Mouse (Mus musculus): Measurements from ENCODE around the gene Zfp503.

DNA sequence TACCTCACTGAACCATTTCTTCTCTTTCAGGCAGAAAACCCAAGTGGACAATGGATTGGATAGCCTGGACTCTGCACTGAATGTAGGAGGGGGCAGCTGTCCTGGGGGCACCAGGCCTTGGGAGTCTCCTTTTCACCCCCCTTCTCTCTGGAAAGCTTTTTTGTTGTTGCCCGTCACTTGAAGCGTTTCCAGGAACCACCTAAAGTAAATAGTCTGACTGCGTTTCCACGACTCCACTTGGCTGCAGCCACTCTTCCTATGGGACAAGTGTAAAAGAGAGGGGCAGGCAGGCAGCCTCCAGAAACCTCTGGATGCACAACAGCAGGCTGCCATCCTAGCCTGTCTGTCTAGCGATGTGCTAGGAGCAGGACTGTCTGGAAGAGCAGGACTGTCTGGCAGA is 27.6 kb upstream of the Zfp503 start:
- TF ChIP-seq CTCF (IDR thresholded peaks at IDR 0.05; ENCODE audit: borderline replicate concordance, extremely low read depth, insufficient read depth, insufficient read length) (no peak), POLR2A (IDR thresholded peaks at IDR 0.05; ENCODE audit: borderline replicate concordance, extremely low read depth, insufficient read depth, insufficient read length, poor library complexity, severe bottlenecking) (no peak)
